Mouse (Mus musculus) kidney, postnatal 14 days (tissue): ENCODE results near the gene Ksr1.

Experiments
- DNase-seq: peaks from one replicate; pipeline ENCODE4 v3.0.0; 2022; ENCODE audit warnings: mixed read lengths

Ksr1 gene

DNA sequence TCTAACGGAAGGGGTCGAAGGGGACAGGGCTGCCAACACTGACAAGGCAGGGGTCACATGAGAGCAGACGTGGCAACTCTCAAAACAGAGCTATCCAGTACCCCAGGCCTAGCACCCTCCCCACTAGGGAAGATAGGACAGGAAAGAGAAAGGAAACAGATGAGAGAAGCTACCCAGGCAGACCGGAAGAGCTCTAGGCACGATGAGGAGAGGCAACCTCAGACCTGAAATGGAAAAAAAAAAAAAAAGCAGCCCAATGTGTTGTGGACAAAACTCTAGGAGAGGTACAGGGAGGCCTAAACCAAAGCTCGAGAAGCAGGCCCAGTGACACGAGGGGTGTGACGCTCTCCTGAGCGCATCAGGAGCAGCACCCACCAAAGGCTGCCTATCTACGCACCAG is 23.7 kb downstream of the Ksr1 start:
- DNase-seq = no peak

DNA sequence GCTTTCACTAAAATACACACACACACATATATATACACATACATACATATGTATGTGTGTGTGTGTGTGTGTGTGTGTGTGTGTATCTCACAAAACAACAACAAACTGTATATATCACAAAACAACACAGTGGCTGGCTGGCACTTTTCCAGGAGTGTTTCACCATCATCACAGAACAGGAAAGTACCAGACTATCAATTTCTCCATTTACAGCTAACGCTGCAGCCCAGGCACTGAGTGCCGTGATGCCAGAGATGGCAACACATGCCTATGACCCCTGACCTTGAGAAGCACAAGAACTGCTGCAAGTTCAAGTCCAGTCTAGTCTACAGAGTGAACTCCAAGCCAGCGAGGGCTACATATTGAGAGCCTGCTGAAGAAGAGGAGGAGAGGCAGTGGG is 26.1 kb downstream of the Ksr1 start:
- DNase-seq = no peak

DNA sequence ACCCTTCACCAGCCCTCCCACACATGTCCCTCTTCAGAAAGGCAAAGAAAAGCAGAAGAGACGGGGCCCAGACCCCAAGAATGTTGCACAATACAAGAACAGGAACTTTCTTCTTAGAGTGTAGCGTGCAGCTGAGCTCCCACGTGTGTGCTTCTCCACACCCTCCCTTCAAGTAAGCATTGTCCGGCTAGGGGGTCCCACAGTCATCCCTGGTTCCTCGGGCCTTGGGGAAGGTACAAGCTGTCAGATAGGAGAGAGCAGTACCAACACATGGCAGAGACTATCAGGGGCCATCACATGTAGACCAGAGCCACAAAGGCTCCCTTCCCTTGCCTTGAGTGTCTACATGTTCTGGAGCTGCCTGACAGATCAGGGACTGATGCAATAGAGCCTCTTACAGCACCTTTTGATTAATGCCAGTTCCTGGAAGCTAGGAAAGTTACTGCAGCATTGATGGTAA is 27.3 kb downstream of the Ksr1 start:
- DNase-seq = no peak

DNA sequence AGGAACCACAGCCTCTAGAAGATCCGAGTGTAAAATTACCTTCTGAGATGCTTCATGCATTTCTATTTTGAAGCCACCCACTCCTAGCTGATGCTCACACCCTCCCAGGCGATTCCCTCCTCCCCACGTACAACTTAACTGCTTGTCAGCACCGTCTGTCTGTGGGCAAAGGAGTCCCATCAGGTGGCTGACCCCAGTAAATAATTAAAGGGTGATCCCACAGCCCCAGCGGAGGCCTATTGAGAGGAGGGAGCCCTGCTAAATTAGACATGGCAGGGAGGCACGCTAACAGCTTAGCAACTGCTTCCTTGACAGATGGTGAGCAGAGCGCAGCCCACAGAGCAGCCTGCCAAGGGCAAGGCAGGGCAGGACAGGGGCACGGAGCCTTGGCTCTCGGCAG is 29.5 kb downstream of the Ksr1 start:
- no peak for DNase-seq

DNA sequence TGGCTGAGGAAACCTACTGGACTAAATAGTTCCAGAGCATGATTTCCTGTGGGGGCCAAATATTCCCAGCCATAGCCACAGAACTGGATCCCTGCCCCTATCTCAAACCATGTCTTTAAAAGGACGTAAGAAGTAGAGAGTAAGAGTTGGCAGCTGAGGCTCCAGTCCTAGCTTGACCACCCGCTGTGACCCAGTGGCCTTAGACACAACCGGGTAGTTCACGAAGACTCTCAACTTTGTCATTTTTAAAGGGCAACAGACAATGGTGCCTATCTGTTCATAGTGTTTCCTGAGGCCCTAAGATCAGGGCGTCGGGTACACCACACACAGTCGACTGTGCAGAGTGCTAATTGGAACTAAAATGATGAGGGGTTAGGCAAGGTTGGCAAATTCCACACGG is 30.5 kb downstream of the Ksr1 start:
- DNase-seq = no peak

DNA sequence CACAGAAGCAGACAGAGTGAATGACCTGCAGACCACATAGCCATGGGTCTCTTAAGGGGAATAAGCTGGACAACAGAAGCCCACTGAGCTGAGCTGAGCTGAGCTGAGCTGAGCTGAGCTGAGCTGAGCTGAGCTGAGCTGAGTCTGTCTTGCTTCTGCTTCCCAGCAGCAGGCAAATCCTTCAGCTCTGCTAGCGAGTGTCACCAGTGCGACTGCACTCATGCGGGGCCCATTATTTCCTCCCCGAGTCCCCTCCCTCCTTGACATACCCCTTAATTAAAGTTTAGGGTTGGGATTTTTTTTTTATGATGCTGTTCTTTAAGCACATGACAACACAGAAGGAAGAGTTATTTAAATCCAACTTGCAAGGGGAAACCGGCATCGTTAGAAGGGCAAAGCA is 32.1 kb downstream of the Ksr1 start:
- no peak for DNase-seq

DNA sequence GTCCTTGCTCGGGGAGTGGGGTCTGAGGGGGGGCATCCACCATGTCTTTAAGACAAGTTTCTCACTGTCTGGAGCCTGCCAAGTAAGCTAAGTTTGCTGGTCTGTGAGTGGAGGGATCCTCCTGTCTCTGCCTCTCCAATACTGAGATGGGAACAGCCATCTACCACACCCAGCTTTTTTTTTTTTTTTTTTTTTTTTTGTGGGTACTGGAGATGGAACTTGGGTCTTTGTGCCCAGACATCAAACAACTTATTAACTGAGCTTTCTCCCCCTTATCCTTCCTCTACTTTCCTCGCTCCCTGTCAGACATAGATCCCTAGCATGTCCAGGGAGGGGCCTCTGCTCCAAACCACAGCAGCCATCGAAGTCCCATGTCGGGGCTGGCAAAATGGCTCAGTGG is 32.8 kb downstream of the Ksr1 start:
- no peak for DNase-seq

DNA sequence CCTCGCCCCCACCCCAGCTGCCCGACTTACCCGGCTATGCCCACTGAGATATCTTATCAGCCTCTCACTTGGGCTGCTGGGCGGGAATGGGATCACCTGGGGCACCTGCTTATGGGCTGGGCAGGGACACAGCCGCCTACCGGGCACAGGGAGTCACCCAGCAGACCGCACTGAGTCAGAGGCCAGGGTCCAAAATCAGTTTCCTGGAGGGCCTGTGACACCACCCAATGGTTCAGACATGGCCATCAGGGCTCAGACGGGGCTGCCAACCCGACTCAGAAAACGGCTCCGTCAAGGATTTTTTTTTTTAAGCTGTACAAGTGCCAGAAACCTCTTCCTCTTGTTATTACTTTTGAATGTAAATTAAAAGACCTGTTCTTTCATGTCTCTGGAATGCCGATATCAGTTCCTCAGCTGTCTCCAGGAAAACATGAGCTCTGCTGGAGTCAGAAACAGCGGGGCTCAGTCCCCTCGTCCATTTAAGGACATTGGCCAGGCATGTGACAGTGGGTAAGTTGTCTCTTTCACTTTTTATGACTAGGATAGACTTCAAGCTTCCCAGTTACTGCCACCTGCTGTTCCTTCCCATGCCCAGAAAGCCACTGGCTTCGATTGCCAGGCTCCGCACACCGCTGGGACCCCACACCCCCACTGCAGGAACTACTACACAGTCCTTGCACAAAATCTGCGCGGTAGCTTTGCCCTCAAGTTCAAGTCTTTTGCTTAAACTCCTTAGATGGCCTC is 33.5 kb downstream of the Ksr1 start:
- DNase-seq = no peak

DNA sequence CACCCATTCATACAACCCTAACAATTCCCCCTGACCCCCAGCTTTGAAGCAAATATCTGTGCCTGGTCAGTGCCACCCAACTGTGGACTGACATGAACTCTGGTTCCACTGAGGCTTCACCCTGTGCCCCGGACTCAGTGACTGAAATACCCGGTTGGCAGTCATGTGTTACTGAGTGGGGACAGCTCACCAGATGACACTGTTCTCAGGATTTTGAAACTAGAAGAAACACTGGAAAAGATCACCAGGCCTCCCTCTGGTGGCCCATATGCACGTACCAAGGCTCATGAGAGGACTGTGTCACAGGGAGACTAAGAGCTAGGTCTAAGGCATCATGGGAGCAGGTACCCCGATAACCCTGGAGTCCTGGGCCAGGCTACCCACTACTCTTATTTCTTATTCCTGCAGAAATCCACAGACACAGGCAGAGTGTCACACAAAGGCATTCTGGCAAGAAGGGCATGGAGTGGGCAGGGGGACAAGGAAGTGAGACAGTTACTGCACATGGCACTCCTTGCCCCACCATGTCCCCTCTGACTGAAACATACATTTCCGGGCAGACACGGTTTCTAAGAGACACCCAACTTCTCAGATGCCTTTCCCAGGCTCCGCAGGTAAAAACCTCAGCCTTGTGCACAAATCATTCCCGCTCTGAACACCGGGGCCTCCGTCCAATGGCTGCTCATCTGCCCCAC is 34.2 kb downstream of the Ksr1 start:
- no peak for DNase-seq

DNA sequence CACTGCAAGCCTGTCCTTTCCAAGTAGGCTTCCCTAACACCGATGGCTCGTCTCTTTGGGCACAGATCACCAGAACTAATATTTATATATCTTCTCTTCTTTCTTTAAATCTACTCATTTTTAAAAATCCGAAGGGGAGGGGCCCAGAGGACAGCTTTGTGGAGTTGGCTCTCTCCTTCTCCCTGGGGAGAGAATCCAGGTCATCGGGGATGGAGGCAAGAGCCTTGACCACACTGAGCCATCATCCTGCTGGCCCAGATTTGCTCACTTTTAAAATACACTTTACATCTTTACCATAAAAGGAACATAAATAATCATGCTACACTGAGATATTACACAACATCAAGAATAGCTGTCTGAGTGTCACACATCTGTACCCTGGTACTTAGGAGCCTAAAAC is 35.8 kb downstream of the Ksr1 start:
- DNase-seq = no peak

DNA sequence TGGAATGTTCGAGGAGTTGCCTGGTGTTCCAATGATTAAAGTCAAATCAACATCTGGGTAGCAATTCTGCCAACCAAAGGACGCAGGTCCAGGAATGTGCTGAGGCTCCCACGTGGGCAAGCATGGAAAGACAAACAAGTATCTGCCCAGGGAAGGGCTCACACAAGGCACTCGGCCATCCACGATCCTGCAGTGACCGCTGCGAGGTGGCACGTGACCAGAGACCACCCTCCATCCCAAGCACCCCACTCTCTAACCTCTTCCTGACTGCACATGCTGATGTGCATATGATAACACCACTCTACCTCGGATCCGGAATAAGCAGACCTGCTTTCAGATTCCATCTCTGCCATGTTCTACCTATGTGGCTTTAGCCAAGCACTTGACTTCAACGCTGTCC is 38.3 kb downstream of the Ksr1 start:
- DNase-seq = no peak

DNA sequence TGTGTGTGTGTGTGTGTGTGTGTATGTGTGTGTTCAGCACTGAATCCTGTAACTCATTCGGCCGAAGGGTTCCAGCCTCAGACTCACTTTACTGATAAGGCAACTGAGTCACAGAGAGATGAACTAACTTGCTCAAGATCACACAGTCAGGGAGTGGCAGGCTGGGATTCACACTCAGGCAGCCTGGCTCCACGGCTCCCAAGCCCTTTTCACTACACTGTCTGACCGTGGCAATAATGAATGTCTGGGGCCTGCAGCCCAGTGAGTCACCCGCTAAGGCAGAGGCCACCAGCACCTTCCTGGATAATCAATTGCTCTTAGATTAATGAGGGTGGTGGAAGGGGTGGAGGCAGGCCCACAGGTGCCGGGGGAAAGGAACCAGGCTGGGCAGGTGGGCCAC is 41.2 kb downstream of the Ksr1 start:
- DNase-seq = no peak

DNA sequence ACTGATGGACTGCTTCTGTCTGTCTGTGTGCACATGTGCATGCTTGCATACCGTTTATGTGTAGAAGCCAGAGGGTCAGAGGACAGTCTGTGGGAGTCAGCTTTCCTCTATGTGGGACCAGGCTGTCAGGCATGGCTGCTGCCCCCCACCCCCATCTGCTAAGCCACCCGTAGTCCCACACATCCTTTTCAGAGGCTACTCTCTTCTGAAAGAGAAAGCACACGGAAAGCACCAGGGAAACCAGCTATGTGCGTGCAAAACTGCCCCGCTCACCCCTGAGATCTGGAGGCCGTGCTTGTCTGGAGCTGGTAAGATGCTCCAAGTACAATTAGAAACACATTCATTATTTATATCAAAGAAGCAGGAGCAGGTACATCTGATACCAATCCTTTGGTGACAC is 41.7 kb downstream of the Ksr1 start:
- DNase-seq = no peak

DNA sequence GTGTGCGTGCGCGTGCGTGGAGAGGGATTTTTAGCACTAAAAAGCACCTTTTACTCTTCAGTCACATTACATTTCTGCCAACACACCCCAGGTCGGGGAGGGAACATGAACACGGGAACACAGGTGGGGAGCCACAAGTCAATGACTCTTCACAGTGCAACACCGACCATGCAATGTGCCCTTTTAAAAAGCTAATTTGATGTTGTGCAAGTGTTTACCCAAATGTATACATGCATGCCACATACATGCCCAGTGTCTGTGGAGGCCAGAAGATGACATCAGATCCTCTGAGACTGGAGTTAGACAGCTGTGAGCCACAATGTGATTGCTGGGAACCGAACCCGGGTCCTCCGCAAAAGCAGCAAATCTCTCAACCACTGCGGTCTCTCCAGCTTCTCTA is 42.1 kb downstream of the Ksr1 start:
- no peak for DNase-seq

DNA sequence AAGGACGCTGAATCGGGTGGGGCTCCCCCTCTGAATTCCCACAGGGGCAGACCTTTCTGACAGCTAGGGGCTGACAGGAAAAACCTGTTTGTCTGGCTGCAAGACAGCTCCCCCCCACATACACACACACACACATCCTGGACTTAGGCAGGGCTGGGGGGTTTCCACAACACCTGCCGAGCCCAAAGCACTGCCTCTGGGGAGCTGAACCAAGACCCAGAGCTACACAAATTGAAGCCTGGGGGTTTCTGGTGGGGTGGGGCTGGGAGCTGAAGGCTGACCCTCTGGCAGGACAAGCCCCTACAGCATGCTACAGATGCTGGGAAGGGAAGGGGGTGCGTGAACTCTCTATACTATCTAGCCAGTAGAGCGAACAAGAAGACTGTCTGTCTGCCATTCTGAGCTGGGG is 42.7 kb downstream of the Ksr1 start:
- DNase-seq = peak; percentile 32

DNA sequence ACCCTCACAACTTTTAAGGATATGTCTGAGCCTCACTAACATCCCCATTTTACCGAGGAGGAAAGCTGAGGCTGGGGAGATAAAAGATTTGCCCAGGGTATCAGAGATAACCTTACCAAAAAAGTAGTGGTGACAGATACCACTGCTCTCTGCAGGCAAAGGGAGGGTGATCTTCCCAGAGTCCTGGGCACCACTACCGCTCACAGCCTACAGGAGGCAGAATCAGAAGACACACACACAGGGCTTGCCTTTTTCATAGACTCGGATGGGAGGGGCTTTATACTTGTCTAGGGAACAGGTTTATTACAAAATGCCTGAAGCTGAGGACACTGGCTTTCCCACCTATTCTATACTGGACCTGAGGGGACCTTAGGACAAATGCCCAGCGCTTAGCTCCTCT is 43.9 kb downstream of the Ksr1 start:
- no peak for DNase-seq

DNA sequence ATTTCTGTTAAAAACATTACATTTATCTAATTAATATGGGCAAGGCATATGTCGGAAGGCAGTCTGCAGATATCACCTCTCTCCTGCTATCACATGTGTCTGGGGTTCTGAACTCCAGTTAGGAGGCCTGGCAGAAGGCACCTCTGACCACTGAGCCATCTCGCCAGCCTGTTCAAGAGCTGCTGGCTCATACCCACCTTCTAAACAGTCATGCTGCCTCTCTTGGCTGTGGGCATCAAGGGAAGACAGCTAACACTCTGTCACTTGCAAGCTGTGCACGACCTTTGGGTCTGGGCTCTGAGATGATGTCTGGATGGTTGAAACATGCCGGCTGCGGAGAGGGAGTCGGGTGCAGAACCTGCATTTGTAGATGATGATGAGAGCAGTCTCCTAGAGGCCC is 44.6 kb downstream of the Ksr1 start:
- DNase-seq = no peak

DNA sequence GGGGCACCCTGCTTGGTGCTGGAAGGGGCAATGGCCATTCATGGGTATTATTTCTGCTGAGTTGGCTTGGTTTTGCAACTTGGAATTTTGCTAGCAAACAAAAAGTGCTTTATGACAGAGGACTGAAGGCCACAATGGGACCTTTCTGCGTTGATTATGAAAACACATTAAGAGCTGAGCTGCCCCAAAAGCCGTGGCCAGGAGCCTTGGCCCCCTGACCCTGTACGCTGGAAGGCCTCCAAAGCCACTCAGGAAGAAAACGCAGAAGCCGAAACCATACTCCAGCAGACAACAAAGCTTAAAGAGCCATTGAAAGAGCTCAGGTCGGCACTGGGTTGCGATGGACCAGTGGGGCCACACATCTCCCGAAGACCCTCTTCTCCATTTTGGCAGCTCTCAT is 47.2 kb downstream of the Ksr1 start:
- peak; percentile 63 for DNase-seq

DNA sequence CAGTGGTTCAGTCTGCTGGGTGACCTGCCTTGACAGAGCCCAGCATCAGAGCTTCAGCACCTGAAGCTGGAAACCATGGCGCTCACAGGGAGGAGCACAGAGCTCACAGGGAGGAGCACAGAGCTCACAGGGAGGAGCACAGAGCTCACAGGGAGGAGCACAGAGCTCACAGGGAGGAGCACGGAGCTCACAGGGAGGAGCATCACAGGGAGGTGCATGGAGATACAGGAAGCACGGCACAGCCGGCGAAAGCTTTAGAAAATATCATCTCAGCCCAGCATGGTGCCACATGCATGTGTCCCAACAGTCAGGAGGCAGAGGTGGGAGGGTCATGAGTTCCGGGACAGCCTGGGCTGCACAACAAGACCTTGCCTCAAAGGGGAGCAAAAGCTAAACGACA is 48.5 kb downstream of the Ksr1 start:
- DNase-seq = no peak

DNA sequence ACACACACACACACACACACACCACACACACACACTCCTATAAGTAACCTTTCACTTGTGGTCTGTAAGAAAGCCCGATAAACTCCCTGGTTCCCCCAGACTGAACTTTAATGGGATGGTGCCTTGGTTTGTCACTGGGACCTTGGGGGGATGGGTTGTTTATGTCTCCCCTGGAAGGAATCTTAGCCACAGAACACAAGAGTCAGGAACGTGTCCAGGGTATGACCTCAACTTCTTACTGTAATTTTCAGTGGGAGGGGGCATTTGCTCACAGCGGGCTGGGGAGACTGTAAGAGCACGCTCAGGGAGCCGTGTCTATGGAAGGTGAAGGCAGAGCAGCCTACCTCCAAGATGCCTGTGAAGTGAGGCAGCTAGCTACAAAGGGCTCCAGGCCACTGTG is 49.5 kb downstream of the Ksr1 start:
- no peak for DNase-seq

DNA sequence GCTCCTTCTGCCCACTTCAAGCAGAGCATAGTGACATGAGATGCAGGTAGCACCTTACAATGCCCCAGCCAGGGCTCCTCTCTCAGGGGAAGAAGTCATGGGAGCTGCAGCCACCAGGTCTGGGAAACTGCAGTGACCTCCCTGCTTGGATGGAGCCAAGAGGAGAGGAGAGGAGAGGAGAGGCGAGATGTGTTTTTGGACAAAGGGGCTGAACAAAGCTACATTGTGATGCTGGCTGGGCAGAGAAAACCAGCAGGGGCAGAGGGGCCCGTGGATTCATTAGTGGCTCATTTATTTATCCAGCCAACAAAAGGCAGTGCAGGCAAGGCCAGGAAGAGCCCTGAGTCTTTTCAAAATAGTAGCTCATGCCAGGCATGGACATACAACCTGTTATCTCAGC is 50.5 kb downstream of the Ksr1 start:
- DNase-seq = no peak

DNA sequence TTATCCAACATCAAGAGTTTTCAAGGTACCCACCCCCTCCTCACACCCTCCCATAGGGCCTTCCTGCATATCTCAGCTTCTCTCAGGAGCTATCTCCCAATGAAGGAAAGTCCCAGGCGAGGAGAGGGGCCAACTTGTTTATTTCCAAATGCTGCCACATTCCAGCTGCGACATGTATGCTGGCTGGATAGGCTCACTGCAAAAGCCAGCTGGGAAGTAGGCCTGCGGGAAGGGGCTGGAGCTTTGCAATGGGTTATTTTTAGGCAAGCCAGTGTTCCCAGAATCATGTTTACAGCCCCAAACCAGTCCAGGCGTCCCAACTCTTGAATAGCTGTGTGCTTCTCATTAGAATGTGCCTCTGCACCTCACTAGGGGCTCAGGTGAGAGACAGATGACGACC is 51.5 kb downstream of the Ksr1 start:
- DNase-seq = peak; percentile 78

DNA sequence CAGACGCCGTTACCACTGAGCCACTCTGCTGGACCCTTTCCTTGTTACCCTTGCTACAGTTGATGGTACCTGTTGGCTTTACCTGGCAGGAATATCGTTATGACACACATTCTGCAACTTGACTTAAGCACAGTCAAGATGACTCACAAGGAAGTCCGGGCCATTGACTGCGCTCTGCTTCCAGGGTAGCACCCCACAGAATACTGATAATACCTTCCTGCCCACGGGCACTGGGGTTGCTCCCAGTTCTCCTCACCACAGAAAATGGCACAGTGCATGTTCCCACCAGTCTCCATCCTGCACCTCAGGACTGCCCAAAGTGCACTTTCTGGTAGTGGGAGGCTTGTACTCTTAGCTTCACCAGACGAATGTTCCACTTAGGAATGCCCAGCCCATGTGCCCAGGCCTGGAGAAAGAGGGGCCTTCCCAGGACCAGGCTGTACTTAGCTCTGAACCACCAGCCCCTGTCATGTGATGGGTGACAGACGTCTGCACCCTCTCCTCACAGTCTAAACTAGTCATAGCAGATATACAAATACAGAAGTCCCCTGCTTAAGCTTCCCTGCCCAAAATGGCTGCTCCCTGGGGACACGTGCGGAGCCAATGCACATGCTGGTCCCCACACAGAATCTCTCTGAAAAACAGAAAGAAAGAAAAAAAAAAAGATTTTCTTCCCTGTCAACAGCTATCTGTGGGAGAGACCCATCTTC is 52.1 kb downstream of the Ksr1 start:
- no peak for DNase-seq

DNA sequence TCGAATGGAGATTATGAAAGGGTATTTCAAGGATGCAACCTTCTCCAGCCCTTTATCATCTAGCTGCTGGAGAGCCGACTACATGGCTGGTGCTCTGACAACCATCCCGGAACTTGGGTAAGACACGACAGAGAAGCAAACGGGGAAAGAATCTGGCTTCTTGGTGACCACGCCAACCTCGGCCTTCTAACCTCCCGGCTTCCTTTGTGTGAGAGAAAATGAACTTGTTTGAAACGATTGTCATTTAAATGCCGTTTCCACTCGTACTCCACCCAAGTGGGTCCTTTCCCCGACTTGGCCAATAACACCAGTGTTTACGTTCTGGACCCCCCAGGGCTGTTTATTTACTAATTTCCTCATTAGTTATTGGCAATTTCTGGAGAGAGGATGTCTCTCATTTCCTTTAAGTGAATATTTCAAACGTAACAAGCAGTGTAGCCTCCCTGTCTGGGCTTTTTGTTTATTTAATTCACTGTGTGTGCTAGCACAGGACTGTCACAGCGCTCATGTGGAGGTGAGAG is 52.8 kb downstream of the Ksr1 start:
- DNase-seq = no peak
